Mouse (Mus musculus): ENCODE measurements around the gene 4930426L09Rik. TPM values are rescaled to one million over a fixed set of nuclear protein-coding genes. Genes with fewer than 3 reads are reported as not detected.

The 4930426L09Rik gene
- polyA plus RNA-seq, 1 experiment from 2014 or later, result 0.31 TPM

Other genes starting within 250 kb of the 4930426L09Rik start
- 6.6 and 7.5 TPM in 2 replicates for gene Pip4k2a, start 217 bp upstream of the 4930426L09Rik start, polyA plus RNA-seq (2016; fragmentation: Nextera tagmentation; extraction: Ambion mirVana)
- 0.37 and 0.46 TPM in 2 replicates for gene Armc3, start 201.0 kb downstream of the 4930426L09Rik start, polyA plus RNA-seq (2016; fragmentation: Nextera tagmentation; extraction: Ambion mirVana)